Mouse (Mus musculus): ENCODE results near the gene Kmt2e.
A peak's percentile ranks its signal among the peaks of the same experiment; 100 is the strongest.
"Not testable (repeated sequence)": the region's sequence is repeated elsewhere in the genome, so short reads cannot be mapped to it uniquely, and the experiment has no call there.

Gene Kmt2e

DNA sequence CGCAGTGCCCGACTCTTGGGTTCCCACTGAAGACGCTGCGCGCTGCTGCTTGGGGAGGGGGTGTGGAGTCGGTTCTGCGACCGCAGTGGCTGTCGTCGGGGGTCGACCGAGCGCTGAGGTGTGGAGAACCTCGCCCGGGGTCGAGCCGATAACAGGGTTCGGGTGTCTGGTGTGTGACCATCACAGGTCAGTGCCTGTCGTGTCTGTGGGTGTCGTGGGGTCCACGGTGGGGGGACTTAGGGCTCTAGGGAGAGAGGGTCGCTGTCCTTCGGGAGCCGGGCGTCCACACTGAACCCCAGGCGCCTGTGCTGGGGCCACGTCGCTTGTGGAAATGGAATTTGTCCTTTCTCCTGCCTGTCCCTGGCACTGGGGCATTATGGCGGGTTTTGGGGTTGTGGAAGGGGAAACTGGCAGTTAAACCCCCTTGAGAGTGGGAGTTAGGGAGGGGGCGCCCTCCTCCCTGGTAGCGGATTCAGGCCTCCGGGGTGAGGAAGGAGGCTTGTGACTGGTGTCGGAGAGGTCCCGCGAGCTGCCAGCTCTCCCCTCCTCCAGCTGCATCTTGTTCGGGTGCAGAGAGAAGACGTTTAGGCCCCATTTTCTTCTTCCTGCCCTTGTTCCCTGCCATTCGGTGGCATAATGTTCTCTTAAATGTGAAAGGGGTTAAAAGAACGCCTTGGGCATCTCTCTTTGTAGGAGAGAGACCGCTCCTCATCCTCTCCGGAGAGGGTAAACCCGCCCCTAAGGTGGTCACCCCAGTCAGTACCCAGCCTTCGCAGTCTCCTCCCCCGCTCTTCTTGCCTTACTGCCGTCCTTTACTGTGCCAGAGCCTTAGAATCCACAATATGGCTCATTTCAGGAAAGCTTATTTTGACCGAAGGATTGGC is 599 bp downstream of the Kmt2e start:
- DNase-seq, result peak; percentile 69

DNA sequence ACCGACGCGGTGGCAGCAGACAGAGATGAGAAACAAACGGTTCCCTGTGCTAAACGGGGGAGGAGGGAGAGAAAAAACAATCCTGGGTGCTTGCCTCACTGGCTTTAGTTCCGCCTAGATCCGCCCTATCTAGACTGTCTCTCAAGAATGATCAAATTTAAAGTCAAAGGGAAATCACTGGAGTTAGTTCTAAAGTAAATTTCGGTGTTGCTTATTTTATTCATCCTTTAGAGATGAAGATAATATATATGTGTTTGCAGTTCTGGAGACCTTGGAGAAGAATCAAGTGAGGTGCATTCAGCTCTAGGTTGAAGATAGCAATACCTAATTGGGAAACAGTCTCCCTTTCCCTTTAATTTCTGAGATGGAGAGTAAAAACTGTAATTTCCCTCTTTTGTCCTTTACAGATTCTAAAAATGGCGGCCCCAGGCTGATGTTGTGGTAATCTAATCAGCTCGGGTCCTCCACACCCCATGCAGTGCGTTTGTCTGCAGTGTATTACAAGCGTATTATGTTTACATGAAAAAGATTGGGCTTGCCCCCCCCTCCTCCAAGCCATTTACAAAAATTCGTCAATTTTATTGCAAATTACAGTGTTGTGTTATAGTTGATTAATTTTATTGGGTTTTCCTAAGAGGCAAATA is 1.4 kb downstream of the Kmt2e start:
- DNase-seq, result no peak

DNA sequence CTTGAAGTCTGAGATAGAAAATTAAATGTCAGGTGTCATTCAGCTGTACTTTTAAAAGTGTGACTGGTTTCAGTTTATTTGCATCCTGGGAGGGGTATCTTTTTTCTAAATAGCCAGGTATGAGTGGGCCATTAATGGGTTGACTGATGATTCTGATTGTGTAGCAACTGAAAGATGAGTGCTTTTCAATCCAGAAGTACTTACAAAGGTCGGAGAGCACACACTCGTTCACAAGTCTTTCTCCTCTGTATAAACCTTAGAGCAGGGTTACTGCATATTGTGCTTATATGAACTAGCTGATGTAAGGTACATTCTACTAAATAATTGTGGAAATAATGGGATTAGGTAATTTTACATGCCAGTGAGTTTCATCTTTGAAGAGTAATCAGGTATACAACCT is 2.5 kb downstream of the Kmt2e start:
- DNase-seq, result no peak

DNA sequence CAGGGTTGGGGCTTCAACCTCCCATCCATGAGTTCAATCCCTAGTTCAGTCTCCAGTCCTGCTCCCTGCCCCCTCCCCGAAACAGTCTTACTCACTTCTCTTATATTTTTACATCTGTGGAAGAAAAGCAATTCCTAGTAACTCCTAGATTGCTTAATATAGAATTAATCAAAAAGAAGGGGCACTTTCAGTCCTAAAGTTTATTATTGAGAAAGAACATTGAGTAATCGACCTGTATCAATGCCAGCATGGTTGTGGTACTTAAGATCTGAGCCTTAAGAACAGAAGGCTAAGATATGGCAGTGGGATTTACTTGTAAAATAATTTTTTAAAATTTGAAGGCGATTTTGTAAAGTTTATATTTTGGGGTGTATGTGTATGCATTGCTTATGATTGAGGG is 5.6 kb downstream of the Kmt2e start:
- no peak for DNase-seq

DNA sequence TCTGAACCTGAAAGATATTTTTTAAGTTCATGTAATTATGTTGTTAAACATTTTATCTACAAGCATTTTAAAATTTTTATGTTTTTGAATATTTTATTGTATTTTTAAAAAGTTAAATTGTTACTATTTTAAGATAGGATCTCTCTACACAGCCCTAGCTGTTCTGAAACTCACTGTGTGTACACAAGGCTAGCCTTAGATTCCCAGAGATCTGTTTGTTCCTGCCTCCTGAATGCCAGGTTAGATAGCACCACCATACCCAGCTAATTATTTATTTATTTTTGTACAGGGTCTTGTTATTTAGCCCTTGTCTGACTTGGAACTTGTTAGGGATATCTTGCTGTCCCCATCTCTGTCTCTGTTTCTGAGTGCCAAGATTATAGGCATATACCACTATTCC is 6.3 kb downstream of the Kmt2e start:
- DNase-seq, result no peak

DNA sequence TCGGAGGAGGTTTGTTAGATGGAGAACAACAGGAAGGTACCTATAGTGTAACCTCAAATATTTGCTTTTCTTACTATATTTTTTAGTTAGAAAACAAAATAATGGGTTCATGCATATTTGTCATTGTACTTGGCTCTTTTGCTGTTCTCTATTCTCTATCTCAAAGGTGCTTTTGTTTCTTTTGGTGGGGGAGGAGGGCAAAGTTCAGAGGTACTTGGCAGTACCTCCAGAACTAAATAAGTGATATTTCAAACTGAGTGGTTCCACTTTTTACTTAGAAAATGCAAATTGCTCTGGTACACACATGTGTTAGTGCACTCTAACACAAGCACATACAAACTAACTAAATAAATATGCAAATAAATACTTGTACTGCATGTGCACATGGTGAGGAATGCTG is 7.7 kb downstream of the Kmt2e start:
- peak; percentile 43 for DNase-seq

DNA sequence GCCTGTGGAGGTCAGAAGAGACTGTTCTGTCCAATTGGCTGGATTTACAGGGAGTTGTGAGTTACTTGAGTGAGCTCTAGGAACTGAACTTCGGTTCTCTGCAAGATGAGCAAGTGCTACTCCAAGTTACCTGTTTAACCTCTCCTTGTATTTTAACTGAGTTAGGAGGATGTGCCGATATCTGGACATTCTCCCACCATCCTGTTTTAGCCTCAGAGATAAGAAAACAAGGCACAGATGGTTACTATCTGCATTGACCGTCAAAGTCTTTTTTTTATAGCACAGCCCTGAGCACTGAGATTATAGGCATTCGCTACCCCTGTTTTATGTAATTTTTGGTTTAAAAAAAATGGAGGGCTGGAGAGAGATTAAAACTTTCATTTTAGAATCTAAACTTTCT is 10.2 kb downstream of the Kmt2e start:
- no peak for DNase-seq

DNA sequence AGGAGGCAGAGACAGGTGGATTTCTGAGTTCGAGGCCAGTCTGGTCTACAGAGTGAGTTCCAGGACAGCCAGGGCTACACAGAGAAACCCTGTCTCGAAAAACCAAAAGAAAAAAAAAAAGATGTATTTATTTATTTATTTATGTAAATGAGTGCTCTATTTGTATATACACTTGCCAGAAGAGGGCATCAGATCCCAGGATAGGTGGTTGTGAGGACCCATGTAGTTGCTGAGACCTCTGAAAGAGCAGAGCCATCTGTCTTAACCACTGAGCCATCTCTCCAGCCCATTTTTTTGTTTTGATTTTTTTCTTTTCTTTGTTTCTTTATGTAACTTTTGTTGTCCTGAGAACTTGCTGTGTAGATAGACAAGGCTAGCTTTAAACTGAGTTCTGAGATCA is 19.3 kb downstream of the Kmt2e start:
- DNase-seq, result not testable (repeated sequence)

DNA sequence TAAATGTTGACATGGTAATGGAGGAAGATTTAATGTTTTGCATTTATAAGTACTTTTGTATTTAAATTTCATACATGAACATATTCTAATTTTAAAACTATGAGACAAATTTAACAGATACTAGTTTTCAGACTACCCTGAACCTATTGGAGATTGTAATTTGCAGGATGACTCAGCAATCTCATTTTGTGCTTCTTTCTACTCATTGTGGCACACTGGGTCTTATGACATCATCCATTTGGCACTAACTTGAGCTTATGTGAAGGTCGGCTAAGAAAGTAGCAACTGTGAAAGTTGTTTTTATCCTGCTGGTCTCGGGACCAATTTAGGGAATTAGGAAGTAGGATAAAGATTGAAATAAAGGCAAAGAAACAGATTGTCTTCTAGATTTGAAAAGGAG is 27.4 kb downstream of the Kmt2e start:
- DNase-seq, result no peak

DNA sequence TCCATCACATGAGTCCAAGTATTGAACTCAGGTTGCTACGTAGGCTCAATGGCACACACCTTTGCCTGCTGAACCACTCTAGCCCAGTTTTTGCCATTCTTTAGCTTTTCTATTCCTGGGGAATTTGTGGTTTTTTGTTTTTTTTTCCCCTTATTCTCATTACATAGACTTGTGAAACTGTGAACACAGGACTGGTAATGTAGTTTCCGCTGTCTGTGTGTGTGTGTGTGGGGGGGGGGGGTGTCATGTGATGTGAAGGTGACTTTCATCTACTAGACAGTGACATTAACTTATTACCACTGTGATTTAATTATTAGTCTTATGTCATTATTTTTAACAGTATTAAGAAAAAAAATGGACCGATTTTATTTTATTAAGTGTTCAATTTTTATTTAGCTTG is 30.0 kb downstream of the Kmt2e start:
- no peak for DNase-seq

DNA sequence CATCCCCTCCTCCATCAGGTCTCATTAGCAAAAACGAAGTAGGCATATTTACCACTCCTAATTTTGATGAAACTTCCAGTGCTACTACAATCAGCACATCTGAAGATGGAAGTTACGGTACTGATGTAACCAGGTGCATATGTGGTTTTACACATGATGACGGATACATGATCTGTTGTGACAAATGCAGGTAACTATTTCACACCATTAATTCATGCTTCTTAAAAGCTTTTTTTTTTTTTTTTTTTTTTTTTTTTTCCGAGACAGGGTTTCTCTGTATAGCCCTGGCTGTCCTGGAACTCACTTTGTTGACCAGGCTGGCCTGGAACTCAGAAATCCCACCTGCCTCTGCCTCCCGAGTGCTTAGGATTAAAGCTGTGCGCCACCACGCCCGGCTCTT is 30.5 kb downstream of the Kmt2e start:
- no peak for DNase-seq

DNA sequence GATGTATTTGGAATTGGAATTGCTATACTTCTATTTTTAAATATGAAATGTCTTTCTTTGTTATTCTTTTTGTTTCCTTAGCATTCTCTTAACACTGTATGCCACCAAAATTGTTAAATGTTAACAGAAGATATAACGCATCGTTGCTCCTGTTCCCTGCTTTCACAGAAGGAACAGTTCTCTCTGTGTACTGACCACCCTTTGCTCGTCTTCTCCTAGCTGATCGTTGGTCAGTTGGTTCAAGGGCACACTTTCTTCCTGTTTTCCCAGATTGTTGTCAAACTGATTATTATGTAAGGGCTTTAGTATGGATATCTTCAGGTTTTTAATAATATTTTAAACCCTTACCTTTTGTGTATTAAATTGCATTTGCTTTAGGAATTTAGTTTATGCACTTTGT is 32.3 kb downstream of the Kmt2e start:
- peak; percentile 42 for DNase-seq

DNA sequence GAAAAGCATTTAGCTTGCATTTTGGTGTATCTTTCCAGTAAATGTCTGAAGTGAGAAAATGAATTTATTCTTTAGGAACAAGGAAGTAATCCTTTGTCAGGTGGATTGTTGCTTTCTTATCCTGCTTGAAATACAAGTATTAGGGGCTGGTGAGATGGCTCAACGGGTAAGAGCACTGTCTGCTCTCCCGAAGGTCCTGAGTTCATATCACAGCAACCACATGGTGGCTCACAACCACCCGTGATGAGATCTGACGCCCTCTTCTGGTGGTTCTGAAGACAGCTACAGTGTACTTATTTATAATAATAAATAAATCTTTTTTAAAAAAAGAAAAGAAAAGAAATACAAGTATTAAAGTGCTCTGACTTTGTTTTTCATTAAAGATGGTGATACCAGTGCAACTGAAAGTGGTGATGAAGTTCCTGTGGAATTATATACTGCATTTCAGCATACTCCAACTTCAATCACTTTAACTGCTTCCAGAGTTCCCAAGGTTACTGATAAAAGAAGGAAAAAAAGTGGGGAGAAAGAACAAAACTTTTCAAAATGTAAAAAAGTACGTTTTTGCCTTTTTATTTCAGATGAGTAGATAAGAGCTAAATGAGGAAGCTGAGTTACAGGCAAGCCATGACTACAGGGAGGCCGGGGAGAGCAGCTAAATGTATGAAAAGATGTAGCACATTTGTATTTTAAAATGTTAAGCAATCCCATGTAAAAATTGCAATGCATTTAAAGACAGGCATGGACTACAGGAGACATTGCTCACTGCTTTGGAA is 39.0 kb downstream of the Kmt2e start:
- DNase-seq, result no peak

DNA sequence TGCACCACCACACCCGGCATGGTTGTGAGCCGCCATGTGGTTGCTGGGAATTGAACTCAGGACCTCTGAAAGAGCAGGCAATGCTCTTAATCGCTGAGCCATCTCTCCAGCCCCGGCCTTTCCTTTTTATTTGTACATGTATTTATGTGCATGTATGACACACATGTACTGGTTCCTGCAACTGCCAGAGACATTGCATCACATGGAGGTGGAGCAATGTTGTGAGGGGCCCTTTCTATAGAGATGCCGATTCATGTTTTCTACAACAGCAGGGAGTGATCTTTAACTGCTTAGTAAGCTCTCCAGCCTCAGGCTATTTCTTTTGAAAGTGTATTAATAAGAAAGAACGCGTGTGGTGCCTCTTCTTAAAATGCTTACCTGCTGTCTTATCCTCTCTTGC is 49.6 kb downstream of the Kmt2e start:
- no peak for DNase-seq

DNA sequence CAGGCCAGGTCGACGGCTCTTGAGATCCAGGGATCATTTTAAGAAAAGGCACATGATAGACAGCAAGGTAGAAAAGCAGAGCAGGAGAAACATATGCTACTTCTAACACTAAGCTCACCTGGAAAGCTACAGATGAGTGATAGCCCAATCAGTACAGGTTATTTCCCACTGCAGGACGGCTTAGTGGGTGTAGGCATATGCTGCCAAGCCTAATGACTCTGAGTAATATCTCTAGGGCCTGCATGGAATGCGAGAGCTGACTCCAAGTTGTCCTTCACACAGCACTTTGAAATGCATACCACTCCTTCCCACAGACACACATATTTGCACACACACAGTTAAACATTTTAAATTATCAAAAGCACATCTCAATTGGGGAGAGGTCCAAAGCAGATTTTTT is 55.0 kb downstream of the Kmt2e start:
- DNase-seq, result no peak

DNA sequence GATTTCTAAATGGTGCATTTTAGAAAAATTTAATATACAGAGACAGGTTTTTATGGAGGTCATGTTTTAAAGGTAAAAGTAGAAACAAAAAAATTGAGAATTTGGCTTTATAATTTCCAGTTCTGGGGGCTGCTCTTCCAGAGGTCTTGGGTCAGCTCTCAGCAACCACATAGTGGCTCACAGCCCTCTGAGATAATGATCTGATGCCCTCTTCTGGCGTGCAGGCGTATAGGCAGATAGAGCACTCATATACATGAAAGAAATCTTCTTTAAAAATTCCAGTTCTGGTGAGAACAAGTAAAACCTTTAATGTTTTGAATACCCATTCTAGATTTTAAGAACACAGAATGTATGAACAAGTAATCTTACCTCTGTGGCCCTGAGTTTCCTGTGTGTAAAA is 56.6 kb downstream of the Kmt2e start:
- DNase-seq, result peak; percentile 16

DNA sequence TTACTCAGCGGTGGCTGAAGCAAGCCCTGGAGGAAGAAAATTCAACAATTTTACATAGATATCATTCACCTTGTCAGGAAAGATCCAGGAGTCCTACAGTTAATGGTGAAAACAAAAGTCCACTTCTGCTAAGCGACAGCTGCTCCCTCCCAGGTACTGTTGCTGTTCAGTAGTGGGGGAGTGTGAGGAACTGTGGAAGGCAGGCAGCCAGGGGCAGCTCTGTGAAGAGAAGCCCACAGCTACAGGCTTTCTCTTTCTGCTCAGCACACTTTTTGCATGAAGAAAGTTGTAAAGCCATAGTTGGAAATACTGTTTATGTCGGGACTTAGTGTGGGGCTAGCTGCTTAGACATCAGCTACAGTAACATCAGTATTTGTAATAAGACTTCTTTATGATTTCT is 62.2 kb downstream of the Kmt2e start:
- no peak for DNase-seq

DNA sequence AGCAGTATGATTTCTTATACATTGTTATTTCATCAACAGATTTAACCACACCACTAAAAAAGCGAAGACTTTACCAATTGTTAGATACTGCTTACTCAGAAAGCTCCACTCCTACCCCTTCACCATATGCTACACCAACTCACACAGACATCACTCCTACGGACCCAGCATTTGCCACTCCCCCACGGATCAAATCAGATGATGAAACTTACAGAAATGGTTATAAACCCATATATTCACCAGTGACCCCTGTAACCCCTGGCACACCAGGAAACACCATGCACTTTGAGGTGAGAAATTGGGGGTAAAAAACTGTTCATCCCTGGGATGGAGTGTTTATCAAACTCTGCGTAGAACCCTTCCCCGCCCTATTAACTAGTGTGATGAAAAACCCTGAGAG is 62.7 kb downstream of the Kmt2e start:
- DNase-seq, result no peak

DNA sequence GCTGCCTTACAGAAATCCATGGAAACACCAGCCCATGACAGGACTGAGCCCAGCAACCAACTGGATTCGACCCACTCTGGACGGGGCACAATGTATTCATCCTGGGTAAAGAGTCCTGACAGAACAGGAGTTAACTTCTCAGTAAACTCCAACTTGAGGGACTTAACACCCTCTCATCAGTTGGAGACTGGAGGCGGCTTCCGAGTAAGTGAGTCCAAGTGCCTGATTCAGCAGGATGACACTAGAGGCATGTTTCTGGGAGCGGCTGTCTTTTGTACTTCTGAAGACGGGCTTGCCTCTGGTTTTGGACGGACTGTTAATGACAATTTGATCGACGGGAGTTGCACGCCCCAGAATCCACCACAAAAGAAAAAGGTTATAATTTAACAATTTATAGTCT is 63.7 kb downstream of the Kmt2e start:
- no peak for DNase-seq

DNA sequence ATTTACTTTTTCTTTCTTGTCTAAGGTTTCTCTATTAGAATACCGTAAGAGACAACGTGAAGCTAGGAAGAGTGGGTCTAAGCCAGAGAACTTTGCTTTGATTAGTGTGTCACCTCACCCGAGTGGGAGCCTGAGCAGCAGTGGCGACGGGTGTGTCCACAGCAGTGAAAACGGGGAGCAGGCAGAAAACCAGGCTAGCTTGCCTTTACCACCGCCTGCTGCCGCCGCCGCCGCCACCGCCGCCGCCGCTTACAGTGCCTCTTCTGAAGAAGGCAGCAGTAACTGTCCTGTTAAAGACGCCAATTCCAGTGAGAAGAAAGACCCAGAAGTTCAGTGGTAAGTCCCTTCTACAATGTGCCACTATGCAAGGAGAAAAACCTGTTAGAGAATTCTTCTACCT is 65.0 kb downstream of the Kmt2e start:
- DNase-seq, result no peak

DNA sequence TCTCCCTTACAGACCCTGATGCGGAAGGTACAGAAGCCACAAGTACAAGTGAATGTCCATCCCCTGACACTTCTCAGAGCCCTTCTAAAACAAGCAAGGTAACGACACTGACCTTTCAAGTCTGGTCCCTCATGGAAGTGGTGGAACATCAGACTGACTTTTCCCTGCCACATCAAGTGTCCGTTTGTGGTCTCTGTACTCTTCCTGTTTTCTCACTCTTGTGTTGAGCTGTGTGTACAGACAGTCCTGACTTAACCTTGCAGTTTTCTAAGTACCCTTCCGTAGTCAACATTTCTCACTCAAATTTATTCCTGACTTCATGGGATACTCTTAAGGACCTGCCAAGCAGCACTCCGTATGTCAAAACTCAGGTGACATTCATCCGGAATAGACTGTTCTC is 66.5 kb downstream of the Kmt2e start:
- DNase-seq, result no peak

DNA sequence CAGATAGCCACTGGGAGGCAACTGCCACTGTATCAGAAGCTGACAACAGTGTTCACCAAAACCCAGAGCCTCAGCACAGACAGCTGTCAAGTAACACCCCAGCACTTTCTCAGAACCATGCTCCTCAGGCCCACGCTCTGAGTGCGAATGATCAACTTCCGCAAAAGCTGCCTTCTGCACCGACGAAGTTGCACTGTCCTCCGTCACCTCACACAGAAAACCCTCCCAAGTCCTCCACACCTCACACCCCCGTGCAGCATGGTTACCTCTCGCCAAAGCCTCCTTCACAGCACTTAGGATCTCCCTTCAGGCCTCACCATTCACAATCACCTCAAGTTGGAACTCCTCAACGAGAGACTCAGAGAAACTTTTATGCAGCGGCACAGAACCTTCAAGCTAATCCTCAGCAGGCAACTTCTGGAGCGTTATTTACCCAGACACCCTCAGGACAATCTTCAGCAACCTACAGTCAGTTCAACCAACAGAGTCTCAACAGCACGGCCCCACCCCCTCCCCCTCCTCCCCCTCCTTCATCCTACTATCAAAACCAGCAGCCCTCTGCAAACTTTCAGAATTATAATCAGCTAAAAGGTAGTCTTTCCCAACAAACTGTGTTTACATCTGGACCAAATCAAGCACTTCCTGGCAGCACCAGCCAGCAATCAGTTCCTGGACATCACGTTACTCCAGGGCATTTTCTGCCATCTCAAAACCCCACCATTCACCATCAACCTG is 67.5 kb downstream of the Kmt2e start:
- DNase-seq, result no peak

DNA sequence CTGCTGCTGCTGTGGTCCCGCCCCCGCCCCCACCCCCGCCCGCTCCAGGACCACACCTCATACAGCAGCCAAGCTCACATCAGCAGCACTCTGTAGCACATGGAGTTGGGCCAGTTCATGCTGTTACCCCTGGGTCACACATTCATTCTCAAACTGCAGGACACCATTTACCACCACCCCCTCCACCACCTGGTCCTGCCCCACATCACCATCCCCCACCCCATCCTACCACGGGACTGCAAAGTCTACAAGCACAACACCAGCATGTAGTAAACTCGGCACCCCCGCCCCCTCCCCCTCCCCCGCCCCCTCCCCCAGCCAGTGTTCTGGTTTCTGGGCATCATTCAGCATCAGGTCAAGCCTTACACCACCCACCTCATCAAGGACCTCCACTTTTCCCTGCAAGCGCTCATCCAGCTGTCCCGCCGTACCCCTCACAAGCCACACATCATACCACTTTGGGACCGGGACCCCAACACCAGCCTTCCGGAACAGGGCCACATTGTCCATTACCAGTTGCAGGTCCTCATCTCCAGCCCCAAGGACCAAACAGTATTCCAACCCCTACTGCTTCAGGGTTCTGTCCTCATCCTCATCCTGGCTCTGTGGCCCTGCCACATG is 68.2 kb downstream of the Kmt2e start:
- DNase-seq, result no peak

Data from kidney, postnatal 14 days (tissue).